Mouse (Mus musculus) testis, adult 2 months (tissue): ENCODE results near the gene Agbl2.

Experiments used
- CTCF ChIP-seq: fragments of 200-500 bp; IDR thresholded peaks from 2 replicates; pipeline ENCODE4 v1.5.1; 2012; ENCODE audit warnings: low read depth, mild to moderate bottlenecking, inconsistent platforms, low read length, moderate library complexity; ENCODE audit not compliant: control insufficient read depth, insufficient read depth, insufficient replicate concordance
- POLR2A ChIP-seq: fragments of 200-500 bp; IDR thresholded peaks from 2 replicates; pipeline ENCODE4 v1.6.1; 2012; ENCODE audit warnings: low read depth, mild to moderate bottlenecking, inconsistent platforms, low read length, moderate library complexity; ENCODE audit not compliant: control insufficient read depth

DNA sequence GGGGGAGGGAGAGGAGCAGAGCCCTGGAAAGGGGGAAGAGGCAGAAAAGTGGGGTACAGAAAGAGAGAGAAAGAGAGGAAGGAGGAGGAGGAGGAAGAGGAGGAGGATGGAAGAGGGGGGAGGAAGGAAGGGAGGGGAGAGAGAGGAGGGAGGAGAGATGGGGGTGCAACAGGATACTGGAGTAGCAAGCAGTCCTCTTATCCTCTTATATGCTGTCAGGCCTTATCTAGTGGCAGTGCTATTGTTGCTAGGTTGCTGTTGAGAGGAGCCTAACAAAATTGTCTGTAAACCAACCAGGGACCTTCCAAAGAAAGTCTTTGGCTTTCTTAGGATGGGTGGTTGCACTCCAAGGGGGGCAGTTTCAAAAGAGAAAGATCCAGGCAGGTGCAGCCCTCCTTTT lies 96.9 kb downstream of the Agbl2 start:
- TF ChIP-seq CTCF (no peak), POLR2A (no peak)
